Mouse (Mus musculus): ENCODE results near the gene Tada2a.

Gene Tada2a

GRCm38 (mm10) chr11:84128943-84129798 is at the start of gene Tada2a, which contains the start of gene Acaca:
Gene Tada2a, minus strand, starts transcription at chr11:84129600.
Gene Acaca, plus strand, starts transcription at chr11:84129672.
- peak; percentile 90 for DNase-seq

- no peak for DNase-seq
Observed at GRCm38 (mm10) chr11:84178571-84178970, 49.2 kb upstream of the Tada2a start.

- no peak for DNase-seq
Observed at GRCm38 (mm10) chr11:84172539-84173435, 43.4 kb upstream of the Tada2a start.

GRCm38 (mm10) chr11:84168701-84169288 is 39.4 kb upstream of the Tada2a start:
- DNase-seq = peak; percentile 52

GRCm38 (mm10) chr11:84167046-84167526 is 37.7 kb upstream of the Tada2a start, which contains the start of gene Gm11437:
Gene Gm11437, minus strand, starts transcription at chr11:84167476.
- DNase-seq = no peak

- DNase-seq = no peak
Observed at GRCm38 (mm10) chr11:84164561-84164960, 35.2 kb upstream of the Tada2a start.

- DNase-seq = no peak
Observed at GRCm38 (mm10) chr11:84164123-84164522, 34.7 kb upstream of the Tada2a start.

GRCm38 (mm10) chr11:84156535-84157262 is 27.3 kb upstream of the Tada2a start:
- DNase-seq = no peak

- peak; percentile 58 for DNase-seq
Observed at GRCm38 (mm10) chr11:84150884-84151283, 21.5 kb upstream of the Tada2a start.

GRCm38 (mm10) chr11:84146081-84146480 is 16.7 kb upstream of the Tada2a start:
- no peak for DNase-seq

GRCm38 (mm10) chr11:84145201-84145798 is 15.9 kb upstream of the Tada2a start:
- no peak for DNase-seq

GRCm38 (mm10) chr11:84141752-84142151 is 12.4 kb upstream of the Tada2a start:
- DNase-seq = peak; percentile 76

- DNase-seq = no peak
Observed at GRCm38 (mm10) chr11:84136453-84136852, 7.1 kb upstream of the Tada2a start.

GRCm38 (mm10) chr11:84134331-84134860 is 5.0 kb upstream of the Tada2a start:
- DNase-seq = no peak

- no peak for DNase-seq
Observed at GRCm38 (mm10) chr11:84129799-84130185, 392 bp upstream of the Tada2a start.

GRCm38 (mm10) chr11:84127977-84128376 is 1.4 kb downstream of the Tada2a start:
- DNase-seq = no peak

- DNase-seq = no peak
Observed at GRCm38 (mm10) chr11:84121051-84121956, 8.1 kb downstream of the Tada2a start.

- no peak for DNase-seq
Observed at GRCm38 (mm10) chr11:84117431-84117830, 12.0 kb downstream of the Tada2a start.

- DNase-seq = no peak
Observed at GRCm38 (mm10) chr11:84116221-84116620, 13.2 kb downstream of the Tada2a start.

- DNase-seq = no peak
Observed at GRCm38 (mm10) chr11:84115646-84116045, 13.8 kb downstream of the Tada2a start.

Measured in thymus, postnatal 4 days (tissue).